Mouse (Mus musculus): ENCODE data around the gene Zswim4.

Gene Zswim4

DNA sequence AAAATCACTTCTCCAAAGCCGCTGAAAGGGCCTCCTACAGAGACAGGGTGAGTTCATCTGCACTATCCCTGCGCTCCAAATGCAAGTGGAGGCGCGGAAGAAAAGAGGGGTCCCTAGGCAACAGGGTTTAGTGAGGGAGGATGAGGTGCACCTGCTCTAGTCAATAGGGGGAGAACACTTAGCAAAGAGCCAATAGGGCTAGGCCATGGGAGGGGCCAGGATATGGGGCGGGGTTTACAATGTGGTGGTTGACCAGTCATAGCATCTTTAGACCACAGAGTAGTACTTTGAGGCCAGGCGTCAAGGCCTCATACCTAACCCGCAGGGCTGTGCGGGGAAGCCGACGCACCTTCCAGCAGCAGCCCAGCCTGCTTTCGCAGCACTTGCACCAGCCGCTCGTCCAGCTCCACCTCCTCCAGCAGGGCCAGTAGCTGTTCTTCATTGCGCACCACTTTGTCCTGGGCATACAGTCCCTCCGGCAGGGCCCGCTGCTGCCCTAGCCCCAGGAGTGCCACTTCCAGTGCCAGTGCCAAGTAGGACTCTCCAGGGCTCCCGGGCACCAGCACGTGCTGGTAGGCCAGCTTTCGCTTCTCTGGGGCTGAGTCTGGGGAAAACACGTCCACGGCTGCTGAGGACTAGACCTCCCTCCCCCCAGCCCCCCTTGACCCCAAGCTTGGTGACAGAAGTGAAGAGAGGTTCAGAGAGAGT, 13.4 kb downstream of the Zswim4 start:
- DNase-seq (ENCODE audit: low spot score) = no peak

DNA sequence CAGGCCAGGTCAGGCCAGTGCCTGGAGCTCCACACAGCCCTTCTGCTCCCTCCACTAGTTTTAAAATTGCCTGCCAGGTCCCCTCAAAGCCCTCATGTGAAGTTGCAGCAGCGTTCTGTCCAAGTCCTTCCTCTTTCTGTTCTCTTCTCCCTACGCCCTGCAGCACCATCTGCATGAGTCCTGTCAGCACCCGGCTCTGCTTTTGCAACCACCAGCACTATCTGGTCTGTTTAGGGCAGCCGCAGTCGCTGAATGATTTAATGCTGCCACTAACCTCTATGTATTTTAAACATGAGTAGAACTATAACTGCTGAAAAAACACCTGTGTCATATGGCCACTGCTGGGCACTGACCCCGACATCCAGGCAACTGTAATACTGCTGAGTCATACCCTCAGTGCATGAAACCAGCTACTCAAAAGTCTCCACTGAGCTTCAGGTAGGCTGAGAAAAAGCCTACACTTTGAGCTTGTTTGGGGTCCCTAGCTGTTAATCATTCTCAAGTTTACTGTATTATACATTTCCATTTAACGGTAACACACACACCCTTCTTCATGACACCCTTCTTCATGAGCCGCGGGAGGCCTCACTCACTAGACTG, 14.2 kb downstream of the Zswim4 start:
- no peak for DNase-seq (ENCODE audit: low spot score)

DNA sequence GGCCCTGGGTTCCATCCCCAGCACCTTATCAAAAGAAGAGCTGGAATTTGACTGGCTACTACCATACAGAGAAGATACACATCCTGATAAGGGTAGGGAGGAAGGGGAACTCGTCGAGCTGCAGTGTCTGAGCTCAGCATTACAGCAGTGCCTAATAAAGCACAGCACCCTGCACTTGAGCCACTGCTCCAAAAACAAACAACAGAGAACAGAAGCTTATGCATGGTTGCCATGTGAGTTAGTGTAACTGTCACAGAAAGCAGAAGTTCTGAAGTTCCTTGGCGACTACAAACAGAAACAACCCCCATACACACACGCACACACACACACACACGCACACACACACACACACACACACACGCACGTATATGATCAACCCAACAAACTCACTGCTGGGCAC, 16.8 kb downstream of the Zswim4 start:
- no peak for DNase-seq (ENCODE audit: low spot score)

DNA sequence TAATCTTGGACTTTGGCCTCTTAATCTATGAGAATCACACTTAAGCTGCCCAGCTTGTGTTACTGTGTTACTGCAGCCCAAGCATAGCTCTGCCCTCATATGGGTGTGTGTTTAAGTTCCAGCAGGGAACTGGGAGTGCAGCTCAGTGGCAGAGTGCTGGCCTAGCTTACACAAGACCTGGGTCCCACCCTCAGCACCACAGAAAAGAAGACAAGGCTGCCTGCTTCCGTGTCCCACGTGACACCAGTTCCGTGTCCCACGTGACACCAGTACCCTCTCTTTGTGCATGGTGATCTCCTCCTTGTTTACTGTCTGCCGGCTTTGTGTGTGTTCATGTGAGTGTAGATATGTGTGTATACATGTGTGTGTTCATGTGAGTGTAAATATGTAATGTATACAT, 18.7 kb downstream of the Zswim4 start:
- DNase-seq (ENCODE audit: low spot score) = no peak

DNA sequence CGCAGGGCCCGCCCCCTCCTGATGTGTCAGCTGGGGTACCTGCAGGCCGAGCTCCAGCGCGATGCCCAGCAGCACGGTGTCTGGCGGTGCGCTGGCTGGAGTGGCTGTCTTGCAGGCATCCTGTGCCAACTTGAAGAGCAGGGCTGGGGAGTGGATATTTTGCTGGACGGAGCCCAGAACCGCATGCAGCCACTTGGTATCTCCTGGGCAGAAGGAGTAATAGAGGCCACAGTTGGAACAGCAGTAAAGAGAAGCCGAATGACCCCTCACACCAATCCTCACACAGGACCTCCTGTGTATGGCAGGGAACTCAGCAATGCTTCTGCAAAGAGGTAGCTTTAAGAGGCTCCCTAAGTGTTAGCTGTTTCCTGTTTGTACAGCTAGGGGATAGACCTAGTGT, 19.6 kb downstream of the Zswim4 start:
- DNase-seq (ENCODE audit: low spot score) = no peak

DNA sequence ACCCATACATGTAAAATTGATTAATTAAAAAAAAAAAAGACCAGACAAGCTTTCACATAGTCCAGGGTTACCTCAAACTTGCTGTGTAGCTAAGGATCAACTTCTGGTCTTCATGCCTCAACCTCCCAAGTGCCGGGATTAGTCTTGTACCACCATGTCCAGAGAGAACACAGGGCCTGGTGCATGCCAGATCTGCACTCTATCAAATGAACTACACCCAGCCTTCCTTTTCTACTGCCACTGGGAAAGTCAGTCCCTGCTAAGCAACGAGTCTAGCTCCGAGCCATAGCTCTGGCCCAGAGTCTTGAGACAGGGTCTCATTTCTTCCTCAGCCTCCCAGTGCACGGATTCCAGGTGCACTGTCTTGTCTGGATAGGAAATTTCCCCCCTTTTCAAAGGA, 23.6 kb downstream of the Zswim4 start:
- DNase-seq (ENCODE audit: low spot score) = no peak

DNA sequence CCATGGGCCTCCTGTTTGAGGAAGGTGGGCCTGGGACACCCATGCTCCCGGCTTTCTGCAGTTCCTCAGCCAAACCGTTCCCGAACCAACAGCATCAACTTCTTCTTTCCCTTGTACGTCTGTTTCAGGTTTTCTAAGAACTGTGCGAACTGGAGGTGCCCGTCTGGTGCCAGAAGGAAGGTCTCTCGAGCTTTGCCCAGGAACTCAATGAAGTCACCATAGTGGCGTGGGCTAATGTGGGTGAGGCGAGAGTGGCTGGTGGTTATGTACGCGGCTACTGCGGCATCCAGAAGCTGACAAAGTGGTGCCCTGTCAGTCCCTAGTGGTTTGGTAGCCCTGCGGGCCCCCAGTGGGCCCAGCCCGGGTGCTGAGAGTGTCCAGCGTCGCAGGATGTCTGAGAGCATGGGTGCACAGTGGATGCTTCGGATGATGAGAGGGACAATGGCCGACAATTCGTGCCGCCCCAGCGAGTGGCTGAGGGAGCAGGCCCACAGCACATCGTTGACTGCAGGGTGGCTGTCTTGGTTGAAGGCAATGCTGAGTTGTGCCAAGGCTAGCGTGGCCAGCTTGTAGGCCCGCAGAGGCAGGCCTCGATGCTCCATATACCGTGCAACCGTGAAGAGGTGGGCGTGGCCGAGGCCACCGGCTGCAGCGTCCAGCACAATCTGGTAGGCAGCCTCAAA, 24.8 kb downstream of the Zswim4 start:
- DNase-seq (ENCODE audit: low spot score) = no peak

DNA sequence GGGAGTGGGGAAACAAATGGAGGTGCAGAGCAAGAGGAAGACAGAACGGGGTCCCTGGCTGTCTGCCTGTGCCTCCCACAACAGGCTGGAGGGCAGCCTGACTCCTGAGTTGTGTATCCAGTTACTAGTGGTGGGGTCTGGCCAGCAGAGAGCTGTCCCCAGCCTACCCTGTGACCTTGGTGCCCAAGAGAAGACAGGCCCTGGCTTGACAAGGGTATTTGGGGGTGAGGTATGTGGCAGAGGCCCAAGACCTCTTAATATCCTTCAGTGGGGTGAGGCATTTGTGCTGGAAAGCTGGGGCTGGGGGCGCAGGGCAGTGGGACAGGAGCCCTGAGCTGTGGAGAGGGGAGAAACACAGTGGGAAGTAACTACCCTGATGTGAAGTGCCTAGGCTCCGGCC, 25.7 kb downstream of the Zswim4 start:
- no peak for DNase-seq (ENCODE audit: low spot score)

DNA sequence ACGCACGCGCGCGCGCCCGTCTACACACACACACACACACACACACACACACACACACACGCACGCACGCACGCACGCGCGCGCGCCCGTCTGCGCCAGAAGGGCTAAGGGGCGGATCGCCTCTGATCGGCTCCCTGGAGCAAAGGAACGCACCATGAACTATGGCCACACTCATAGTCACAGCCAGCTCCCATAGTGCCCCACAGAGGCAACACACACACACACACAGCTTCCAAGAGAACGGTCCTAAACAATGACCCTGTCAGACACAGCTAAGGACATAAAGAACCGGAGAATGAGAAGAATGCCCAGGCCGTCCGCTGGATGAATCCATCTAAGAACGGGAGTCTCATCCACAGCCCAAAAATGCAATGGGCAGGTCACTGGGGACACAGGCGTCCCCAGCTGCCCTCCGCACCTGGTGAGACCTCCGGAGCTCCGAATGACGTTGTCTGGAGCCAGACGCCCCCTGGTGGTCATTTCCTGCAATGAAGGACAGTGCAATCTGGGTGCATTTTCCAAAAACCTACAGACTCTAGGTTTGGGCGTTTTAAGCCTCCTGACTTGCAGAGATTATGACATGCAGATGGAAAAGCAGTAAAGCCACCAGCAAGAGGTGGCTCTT, 26.6 kb downstream of the Zswim4 start:
- DNase-seq (ENCODE audit: low spot score) = no peak

DNA sequence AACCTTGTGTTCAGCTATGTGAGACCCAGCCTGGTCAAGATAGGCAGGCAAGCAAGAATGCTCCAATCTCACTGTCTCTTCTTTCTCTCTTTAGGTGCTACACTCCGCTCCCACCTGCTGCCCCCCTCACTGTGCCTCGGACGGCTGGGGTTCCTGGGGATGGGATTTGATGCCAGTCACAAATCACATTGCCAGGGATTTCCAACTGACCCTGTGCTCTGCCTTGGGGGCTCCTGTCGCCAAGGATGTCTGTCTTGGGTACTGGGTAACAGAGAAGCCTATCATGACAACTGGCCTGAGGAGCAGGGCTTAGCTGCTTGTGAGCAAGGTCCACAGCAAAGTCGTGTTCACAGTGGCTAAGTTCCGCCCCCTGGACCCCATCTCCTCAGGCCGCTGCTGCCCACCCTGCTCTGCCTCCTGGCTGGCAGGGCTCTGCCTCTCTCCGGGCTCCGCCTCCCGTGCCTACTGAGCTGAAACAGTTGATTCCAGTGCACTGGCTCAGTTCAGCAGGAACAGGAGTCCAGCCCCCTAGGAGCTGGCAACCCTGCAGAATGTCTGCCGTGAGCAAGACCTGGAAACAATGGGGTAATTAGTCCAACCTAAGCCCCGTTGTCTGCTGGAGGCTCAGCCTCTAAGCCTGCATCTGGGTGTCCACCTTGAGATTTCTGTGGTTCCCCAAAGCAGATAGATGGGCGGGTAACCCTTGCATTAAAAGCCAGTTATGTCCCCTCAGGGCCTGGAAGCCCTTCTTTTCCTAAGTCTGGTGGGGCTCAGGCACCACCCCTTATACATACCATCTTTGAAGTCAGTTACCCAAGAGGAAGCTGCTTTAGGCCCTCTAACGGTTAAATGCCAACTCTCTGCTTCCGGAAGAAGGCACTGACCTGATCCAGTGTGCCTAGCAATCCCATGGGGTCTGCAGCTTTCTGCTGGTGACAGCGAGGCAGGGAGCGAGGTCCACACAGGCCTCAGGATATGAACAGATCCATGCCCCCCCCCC, 28.2 kb downstream of the Zswim4 start:
- no peak for DNase-seq (ENCODE audit: low spot score)

DNA sequence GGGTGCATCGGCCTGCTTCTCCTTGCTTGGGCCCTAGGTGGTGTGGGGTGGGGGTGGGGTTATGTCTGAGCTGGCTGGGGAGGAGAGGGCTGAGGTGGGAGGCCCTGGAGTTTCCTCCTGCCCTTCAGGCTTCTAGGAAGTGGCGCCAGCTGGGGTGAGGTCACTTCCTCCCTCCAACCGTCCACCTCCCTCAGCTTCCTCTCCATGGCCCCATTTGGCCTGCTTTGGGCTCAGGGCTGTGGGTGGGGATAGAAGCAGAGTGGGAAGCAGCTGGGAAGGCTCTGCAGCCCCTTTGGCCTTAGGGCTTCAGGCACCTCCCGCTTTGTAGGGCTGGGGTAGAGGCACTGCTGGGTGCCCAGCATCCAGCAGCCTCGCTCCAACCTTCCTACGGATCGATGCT, 29.0 kb downstream of the Zswim4 start:
- DNase-seq (ENCODE audit: low spot score) = no peak

DNA sequence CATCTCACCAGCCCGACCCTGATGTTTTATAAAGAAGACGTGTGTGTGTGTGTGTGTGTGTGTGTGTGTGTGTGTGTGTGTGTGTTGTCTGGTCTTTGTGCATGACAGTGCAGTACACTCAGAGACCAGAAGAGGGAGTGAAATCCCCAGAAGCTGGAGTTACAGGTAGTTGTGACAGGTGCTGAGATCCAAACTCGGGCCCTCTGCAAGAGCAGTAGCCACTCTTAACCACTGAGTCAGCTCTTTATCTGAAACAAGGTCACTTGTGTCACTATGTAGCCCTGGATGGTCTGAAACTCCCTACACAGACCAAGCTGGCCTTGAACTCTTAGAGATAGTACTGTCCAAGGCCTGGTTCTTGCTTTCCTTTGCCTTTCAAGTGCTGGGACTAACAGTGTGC, 30.2 kb downstream of the Zswim4 start:
- no peak for DNase-seq (ENCODE audit: low spot score)

DNA sequence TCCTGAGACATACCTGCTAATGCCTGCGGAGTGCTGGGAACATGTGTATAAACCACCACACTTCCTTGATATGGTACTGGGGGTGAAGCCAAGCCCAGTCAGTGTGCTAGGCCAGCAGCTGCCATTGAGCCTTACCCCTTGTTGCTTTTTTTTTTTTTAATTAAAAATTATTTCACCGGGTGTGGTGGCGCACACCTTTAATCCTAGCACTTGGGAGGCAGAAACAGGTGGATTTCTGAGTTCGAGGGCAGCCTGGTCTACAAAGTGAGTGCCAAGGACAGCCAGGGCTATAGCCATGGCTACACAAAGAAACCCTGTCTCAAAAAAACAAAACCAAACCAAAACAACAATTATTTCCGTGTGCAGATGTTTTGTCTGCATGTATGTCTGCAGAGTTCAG, 31.8 kb downstream of the Zswim4 start:
- DNase-seq (ENCODE audit: low spot score) = no peak

DNA sequence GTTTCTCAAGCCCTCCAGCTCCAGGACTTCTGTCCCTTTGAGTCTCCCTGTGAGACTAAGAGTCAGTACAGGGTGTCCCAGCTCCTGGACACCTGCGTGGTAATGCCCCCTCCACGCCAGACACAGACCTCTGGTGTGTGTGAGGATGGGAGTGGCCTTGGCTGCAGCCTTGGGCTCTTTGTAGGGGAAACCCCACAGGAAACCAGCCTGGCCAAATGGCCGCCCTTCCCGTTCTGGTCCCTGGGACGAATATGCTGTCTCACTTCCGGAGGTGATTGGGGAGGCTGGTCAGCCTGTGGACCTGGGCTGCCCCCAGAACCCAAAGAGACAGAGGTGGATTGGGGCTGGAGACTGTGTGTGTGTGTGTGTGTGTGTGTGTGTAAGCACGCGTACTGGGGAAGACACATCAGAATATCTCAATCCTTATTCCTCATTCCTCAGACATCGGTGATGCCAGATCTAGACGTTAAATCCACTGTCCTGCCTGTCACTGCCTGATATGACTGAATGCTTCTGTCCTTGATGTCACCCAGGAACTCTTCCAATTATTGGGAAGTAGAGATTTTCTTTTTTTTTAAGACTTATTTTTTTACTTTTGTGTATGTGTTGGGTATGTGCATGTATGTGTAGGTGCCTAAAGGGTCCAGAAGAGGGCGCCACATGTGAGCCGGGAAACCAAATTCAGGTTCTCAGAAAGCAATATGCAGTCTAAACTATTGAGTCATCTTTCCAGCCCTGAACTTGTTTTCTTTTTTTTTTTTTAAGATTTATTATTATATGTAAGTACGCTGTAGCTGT, 32.7 kb downstream of the Zswim4 start:
- no peak for DNase-seq (ENCODE audit: low spot score)

DNA sequence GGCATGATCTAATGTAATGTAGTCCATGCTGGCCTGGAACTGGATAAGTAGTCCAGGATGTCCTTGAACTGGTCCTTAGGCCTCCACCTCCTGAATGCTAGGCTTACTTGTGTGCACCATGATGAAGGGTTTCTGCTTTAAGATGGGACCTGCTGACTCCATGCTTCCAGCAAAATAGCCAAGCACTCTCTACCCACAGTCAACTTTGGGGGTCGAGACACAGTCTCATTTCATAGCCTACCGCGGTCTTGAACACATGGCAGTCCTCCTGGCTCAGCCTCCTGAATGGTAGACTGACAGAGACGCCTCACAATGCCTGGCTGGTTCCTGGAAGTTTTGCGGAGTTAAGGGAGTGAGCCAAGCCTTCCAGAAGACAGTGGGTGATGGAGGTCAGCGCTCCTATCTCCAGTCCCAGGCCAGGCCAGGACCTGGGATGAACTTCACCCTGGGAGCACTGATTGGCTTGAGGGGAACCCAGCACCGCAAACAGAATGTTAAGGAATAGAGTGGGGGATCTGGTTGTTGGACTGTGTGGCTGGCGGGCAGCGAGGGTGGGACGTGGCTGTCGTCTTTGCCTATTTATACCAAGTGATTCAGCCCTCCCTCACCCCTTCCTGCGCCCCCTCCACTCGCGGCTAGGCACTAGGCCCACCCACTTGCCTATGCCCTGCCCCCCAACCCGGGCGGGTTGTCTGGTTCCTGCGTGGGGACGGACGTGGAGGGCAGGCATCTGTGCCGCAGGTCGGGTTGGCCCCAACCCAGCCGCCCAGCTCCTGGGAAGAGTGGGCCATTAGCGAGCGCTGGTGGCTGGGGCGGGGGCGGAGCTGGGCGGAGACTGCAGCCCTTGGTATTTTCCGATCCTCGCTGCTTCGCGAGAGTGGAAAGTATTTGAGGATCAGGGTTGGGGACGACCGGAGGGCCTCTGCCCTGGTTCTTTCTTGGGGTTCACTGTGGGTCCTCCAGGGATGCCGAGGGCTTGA, 33.6 kb downstream of the Zswim4 start:
- DNase-seq (ENCODE audit: low spot score) = no peak

DNA sequence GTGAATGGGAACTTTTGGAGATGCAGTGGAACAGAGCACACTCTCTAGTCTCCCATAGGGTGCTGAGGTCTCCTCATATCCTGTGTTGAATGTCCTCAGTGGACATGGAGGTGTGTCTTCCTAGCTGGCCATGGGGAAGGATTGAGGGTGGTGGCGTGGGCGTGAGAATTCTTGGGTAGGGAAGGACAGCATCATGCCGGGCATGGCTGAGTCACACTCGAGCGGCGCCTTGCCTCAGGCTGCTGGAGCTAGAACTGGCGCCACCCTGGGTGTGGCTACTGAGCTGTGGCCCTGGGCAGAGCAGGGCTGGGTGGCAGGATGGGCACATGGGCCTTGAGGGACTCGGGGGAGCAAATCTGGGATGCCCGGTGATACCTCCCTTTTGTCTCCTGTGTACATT, 34.4 kb downstream of the Zswim4 start:
- DNase-seq (ENCODE audit: low spot score) = no peak

DNA sequence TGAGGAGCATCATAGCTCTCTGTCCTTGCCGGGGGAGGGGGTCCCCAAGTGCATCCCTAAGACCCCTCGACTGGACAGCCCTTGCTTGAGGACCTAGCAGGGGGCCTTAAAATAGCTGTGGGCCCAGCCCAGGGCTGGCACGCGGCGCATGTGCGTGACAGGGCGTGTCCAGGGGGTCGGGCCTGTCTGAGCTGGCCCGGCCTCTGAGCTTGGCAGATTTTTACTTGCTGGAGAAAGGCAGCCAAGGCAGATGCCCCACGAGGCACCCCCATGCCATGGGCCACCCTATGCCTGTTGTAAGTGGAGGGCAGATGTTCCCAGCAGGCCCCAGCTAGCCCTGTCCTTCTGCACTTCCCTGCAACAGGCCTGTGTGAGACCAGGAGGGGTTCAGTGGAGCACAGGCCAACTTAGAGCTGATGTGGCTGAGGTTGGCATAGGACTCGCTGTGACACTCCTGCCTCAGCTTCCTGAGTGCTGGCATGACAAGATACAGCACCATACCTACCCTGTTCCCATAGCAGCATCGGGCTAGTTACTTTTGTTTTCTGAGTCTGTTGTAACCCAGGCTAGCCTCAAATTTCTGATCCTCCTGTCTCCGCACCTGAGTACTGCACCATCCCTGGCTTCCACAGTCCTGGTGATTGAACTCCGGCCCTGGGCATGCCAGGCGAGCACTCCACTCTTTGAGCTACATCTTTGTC, 35.2 kb downstream of the Zswim4 start:
- DNase-seq (ENCODE audit: low spot score) = no peak

DNA sequence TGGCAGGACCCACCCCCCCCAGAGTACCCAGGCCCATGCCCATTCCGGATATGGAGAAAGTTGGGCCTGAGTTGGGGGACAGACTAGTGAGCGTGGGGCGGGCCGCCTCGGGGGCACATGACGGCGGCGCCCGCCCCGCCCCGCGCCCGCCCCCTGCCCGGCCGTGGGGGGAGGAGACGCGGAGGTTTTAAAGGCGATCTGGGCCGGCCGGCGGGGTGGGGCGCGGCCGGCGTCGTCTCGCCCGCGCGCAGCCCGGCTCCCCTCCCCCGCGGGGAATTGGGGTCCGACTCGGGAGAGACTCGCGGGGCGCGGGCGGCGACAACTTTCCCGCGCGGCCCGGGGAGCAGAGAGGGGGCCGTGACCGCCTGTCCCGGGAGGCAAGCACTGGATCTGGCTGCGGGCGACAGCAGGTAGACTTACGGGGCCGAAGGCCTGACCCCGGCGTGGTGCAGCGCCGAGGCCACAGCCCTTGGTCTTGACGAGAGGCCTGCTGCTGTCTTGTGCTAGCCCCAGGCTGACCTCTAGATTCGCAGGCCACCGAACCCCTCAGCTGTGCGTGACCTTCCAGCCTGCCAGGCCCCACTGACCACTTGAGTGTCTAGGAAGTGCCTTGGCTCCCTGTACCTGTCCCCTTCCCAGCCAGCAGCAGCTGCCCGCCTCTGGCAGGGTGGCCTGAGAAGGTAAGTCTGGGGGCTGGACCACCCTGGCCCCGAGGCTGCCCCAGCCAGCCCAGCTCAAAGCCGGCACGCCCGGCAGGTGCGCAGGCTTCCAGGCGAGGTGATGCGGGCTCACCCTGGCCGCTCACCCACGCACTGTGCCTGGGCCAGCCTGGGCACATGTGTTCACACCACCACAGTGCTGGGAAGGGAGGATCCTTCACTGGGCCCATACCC, 36.0 kb downstream of the Zswim4 start:
- DNase-seq (ENCODE audit: low spot score) = no peak
